Mouse (Mus musculus) megakaryocyte, adult 5-6 weeks (primary cell): ENCODE results near the gene Slfn4. TPM values are rescaled to one million over a fixed set of nuclear protein-coding genes. Genes with fewer than 3 reads are reported as not detected.
"Not testable (repeated sequence)": the region's sequence is repeated elsewhere in the genome, so short reads cannot be mapped to it uniquely, and the experiment has no call there.

Source experiments
- ATAC-seq: 2 replicates; pipeline ENCODE4 v1.8.0; 2016; ENCODE audit warnings: mild to moderate bottlenecking, inconsistent platforms; ENCODE audit not compliant: poor library complexity, severe bottlenecking
- total RNA-seq, 2 experiments: library from RNA; stranded (forward) in 1 of 2; stranded (reverse) in 1 of 2; fragments of 153-499, 151-499 nt in 1 of 2; fragments of 221-1000, 200-1000 nt in 1 of 2; gene quantifications; 2 replicates each; pipeline versions ENCODE4 v1.2.3 to v1.2.4; 2015 to 2017

The Slfn4 gene
- total RNA-seq (2015) (257 and 290 TPM in 2 replicates), total RNA-seq (2017) (88.0 and 113 TPM in 2 replicates)

DNA sequence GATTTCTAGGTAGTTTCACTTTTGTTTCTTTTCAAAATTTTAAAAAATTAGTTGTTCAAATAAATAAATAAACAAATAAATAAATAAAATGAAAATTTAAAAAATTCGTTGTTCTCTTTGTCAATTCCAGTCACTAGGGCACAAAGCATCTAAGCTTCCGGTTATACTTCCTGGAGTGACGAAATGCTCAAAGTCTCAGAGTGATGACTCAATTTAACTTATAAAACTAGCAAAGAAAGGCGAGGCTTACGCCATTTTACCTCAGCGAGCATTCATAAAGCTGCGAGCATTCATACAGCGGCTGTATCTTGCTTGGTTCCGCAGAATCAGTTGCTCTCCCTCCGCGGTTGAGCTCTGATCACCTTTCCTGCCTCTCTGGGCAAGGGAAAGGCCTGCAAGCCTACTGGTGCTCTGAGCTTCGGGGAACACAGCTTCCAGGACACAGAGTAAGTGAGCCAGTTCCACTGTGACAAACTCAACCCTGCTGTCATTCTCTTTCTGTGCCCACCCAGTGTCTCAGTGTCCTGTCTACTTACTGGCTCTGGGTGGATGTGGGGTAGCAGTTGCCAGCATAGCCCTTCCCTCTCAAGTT is at the start of gene Slfn4:
Gene Slfn4 (plus strand): TSS at position 239 of the 592 bp plus-strand sequence.
- ATAC-seq: peak; percentile 85

GRCm38 (mm10) chr11:83125633-83126032 is 49.4 kb upstream of the Slfn4 start:
- peak; percentile 70; the same call in 1 of the 2 replicates for ATAC-seq

GRCm38 (mm10) chr11:83137253-83137652 is 37.7 kb upstream of the Slfn4 start:
- ATAC-seq: peak; percentile 68

DNA sequence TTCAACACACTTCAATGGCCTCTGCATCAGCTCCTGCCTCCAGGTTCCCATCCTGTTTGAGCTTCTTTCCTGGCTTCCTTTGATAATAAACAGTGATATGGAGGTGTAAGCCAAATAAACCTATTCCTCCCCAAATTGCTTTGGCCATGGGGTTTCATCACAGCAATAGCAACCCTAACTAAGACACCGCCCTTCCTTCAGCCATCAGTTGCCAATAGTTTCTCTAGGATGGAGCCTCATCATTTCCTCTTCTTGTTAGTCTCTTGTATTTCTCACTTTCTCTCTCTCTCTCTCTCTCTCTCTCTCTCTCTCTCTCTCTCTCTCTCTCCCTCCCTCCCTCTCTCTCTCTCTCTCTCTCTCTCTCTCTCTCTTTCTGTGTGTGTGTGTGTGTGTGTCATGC is 26.0 kb upstream of the Slfn4 start:
- ATAC-seq: peak; percentile 72

DNA sequence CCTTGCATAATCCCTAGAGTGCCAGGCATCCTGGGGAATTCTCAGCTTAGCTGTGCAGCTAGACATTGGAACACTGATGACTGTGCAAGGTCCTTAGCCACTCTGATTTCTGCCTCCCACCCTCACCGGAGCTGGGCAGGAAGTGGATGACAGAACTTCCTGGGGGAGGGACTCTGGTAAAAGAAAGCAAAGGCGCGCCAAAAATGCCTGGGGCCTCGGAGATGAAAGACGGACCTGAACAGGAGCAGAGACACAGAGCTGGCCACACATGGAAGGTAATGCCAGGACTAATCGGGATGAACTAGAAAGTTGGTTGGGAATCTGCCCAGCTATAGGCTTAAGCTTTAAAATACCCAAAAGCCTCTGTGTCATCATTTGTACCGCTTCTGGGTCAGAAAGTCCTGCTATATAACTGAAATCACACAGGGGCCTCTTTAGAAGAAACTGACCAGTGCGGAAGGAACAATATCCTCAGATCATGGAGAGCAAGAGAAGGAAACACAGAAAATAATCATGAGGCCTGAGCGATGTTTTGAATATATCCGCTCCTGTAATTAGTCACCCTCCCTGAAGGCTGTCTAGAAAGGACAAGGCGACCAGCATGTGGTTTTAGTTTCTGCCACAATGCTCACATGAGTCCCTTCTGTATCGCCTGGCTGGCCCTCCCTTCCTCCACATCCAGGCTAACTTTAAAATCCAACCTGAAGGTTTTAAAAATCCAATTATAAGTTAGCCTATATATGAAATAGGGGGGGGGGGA is 16.3 kb downstream of the Slfn4 start, which contains the start of gene Slfn3:
Gene Slfn3 (plus strand): TSS at position 197 of the 760 bp plus-strand sequence.
- peak; percentile 79 for ATAC-seq

GRCm38 (mm10) chr11:83192001-83192400 is 17.0 kb downstream of the Slfn4 start:
- ATAC-seq: peak; percentile 90

DNA sequence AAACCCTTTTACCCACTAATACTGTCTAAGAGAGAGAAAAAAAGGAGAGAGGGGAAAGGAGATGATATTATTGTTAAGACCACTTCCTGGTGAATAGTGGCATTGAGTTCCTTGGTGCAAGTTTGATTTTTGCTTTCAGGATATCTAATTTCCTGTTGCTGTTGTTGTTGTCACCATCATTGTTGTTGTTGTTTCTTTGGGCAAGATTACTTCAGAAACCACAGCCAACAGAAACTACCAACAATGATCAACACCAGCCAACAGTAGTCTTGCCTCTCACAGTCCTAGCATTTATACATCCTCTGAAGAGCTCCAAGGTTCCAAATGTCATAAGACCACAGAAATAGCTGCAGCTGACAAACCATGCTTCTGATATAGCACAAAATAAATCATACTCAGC is 30.0 kb downstream of the Slfn4 start:
- ATAC-seq: no peak

- no peak for ATAC-seq
Observed at GRCm38 (mm10) chr11:83216119-83216518, 41.1 kb downstream of the Slfn4 start.

GRCm38 (mm10) chr11:83221328-83221877 is 46.4 kb downstream of the Slfn4 start:
- ATAC-seq: no peak

GRCm38 (mm10) chr11:83223367-83223766 is 48.4 kb downstream of the Slfn4 start:
- peak; percentile 73 for ATAC-seq

GRCm38 (mm10) chr11:83223793-83224192 is 48.8 kb downstream of the Slfn4 start:
- ATAC-seq: peak; percentile 56

GRCm38 (mm10) chr11:83224217-83224616 is 49.2 kb downstream of the Slfn4 start:
- ATAC-seq: peak; percentile 94

- no peak for ATAC-seq
Observed at GRCm38 (mm10) chr11:83224750-83225149, 49.8 kb downstream of the Slfn4 start.

DNA sequence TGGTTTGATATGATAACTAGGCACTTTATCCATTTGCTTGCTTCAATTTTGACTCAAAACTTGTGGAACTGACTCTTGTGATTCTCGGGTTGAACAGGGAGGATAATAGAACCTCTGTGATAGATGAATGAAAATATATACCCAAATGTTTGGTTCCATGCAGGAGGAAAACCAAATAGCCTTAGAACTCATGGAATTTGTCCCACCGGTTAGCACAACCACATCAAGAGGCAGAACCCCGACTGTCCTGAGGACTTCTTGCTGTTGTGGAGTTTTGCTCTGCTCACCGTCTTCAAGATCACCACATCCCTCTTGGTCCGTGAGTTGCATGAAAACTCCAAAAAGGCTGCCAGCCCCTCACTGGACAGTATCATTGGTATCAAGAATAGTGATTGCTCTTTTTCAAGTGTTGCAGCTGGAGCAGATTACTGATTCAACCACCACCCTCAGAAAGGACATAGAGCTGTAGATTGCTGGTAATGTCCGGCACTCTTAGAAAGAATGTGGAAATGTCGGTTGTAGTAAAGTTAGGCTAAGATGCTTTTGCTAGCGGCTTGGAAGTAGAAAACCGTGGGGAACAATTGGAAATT is 50.5 kb downstream of the Slfn4 start:
- no peak for ATAC-seq

DNA sequence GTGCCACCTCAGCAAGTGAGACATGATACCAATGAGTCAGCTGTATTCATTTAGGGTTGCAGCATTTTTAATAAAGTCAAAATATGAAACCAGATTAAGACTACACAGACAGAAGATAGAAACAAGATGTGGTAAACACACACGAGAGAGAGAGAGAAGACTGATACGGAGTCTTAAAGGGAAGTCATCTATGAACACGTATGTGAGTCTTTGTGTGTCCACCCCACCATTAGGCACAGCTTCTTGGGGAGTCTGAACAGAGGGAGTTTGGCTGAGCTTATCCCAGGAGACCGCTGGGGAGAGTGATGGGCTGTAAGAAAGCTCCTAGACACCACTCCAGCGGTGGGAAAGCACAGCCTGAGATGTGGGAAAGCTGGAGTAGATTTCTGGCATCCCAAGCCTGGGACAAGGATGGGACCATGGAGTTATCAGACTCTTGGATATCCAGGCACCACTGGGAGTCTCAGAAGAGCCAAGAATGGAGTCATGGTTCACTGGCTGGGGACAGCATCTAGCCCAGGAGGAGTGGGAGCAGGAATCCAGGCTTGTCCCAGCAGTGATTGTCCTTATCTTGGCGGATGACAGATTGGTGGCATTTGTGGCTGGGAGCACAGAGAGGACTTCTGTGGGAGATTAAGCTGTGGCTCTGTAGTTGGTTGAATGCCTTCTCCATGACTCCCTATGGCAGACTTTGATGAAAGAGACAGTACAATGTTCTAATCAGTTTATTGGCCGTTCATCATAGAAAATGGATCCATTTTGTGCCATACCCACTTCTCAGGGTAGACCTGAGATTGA is 53.1 kb downstream of the Slfn4 start:
- ATAC-seq: no peak

DNA sequence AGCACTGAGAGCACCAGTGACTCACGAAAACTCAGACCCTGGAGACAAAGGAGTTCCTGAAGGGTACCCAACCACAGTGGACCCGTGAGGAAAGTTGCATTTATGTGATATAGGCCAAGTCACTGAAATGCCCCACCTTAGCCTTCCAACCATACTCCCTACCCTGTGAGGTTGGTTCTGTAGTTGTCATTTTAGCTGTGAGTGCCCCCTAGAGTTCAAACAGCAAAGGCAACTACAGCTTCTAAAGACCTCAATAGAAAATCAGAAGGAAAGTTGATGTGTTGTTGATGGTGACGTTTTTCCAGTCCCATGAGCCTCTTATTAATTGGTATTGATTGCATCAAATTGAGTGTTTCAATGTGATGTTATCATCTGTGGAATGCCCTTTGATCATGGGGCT is 56.0 kb downstream of the Slfn4 start:
- ATAC-seq: no peak

DNA sequence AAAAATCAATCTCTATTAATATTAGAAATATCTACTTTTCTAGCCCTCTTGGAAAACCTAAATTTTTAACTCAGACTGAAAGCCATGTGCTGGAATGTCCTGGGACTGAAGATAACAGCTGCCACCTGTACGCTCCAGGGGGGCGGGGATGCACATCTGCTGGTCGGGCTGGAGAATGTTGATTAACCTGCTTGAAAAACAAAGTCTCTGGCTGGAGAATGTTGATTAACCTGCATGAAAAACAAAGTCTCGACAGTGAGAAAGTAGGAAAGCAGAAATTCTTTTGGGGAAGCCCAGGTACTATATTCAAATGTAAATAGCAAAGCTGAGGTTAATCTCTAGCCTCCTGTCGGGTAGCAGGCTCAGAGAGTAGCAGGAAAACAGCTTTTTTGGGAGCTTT is 58.6 kb downstream of the Slfn4 start:
- ATAC-seq: not testable (repeated sequence)

DNA sequence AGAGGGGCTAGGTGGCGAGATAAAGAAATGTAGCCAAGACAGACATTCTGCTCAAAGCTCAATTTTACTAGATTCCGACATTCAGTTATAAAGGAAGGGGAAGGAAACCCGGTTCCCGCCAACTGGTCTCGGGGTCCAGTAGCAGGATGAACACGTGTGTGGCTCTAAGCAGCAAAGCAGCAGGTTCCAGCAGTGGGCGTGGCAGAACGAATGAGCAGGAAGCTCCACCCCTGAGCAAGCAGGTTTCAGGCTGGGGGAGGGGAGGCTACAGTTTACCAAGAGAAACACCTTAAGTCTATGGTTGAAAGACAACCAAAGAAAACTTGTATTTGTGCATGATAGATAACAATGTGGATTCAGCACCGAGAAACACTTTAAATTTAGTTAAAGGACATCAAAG is 62.4 kb downstream of the Slfn4 start:
- not testable (repeated sequence) for ATAC-seq

DNA sequence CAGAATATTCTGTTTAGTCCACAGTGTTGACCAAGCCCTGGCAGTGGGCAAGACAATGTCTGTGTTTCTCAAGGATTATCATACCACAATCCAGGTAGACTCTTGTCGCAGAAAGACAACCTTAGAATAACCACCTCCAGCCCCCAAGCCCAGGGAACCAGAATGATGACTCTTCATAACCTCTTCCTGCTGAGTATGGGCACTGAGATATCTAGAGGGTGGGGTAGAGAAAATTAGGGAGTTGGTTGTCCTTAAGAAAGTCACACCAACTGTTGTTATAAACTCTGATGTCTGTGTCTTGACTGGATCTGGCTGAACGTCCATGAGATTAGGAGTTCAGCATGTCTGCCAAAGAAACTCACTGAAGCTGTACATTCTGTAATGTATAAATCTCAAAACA is 63.4 kb downstream of the Slfn4 start:
- ATAC-seq: no peak

GRCm38 (mm10) chr11:83239811-83240210 is 64.8 kb downstream of the Slfn4 start:
- ATAC-seq: no peak
